Mouse (Mus musculus) spleen, adult 2 months (tissue): Measurements from ENCODE around the gene Tmem109. TPM values are rescaled to one million over a fixed set of nuclear protein-coding genes. Genes with fewer than 3 reads are reported as not detected.

Experiments
- DNase-seq, 2 experiments: peaks; one replicate each; pipeline versions ENCODE4 v3.0.0 to v3.0.0-alpha.2; 2012 to 2021; ENCODE audit warnings: low spot score in 2 of 2, low read depth in 1 of 2
- H3K27ac ChIP-seq: fragments of 200-500 bp; 2 replicates; pipeline ENCODE4 v1.5.1; 2012; ENCODE audit warnings: low read length, inconsistent platforms; ENCODE audit not compliant: insufficient read depth
- H3K27me3 ChIP-seq: fragments of 200-500 bp; 2 replicates; pipeline ENCODE4 v1.6.1; 2012; ENCODE audit warnings: mild to moderate bottlenecking, moderate library complexity, low read length, inconsistent platforms; ENCODE audit not compliant: control insufficient read depth, insufficient read depth
- H3K36me3 ChIP-seq: fragments of 200-500 bp; 2 replicates; pipeline ENCODE4 v1.6.1; 2012; ENCODE audit warnings: mild to moderate bottlenecking, low read length, inconsistent platforms; ENCODE audit not compliant: control insufficient read depth, insufficient read depth
- H3K4me1 ChIP-seq: fragments of 200-500 bp; 2 replicates; pipeline ENCODE4 v1.6.1; 2011; ENCODE audit warnings: inconsistent platforms; ENCODE audit not compliant: control insufficient read depth, insufficient read depth, insufficient read length
- H3K4me3 ChIP-seq: fragments of 200-500 bp; 2 replicates; pipeline ENCODE4 v1.5.1; 2011; ENCODE audit warnings: mild to moderate bottlenecking, inconsistent platforms; ENCODE audit not compliant: insufficient read depth, insufficient read length; ENCODE audit errors: extremely low read depth
- CTCF ChIP-seq: fragments of 200-500 bp; IDR thresholded peaks from 2 replicates; pipeline ENCODE4 v1.5.1; 2011; ENCODE audit warnings: mild to moderate bottlenecking, inconsistent platforms; ENCODE audit not compliant: insufficient read depth, insufficient read length, insufficient replicate concordance; ENCODE audit errors: extremely low read depth
- POLR2A ChIP-seq: fragments of 200-500 bp; IDR thresholded peaks from 2 replicates; pipeline ENCODE4 v1.6.1; 2011; ENCODE audit warnings: low read depth, low read length, inconsistent platforms
- WGBS: fragments of 180-500 bp; shearing (Covaris S2); methylation state at CpG from one replicate; pipeline ENCODE4 v1.1.7; 2018; 5-methylcytosine and 5-hydroxymethylcytosine counted together
- polyA plus RNA-seq: library from polyadenylated mRNA; depleted of rRNA; stranded (reverse); fragments of >200 nt; gene quantifications from 2 replicates; pipeline ENCODE4 v1.2.3, GENCODE M21; 2012

Gene Tmem109
- polyA plus RNA-seq, 1 experiment, result 45.8 TPM

DNA sequence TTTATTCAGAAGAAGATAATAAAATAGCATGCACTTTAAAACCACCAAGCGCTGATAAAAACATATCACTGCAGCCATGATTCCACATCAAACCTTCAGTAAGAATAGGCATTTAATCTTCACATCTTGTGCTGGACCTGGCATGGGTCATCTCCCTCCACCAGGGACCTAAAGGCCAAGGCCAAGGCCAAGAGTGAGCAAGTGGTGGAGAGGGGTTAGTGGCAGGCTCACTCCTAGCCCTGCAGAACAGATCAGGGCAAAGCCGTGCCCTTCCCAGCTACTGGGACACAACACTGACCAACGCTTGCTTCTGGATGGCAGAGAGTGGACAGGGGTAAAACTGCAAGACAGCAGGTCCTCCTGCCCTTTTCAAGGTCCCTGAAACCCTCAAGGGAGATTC is 11.1 kb downstream of the Tmem109 start:
- no peak overlapping the region for H3K27ac ChIP-seq
- no peak for DNase-seq
- peaks cover 22% of the 10 kb centered on the region for H3K36me3 ChIP-seq
- no peak overlapping the region for H3K4me3 ChIP-seq
- TF ChIP-seq CTCF (no peak), POLR2A (no peak)
- peaks cover 3% of the 10 kb centered on the region for H3K27me3 ChIP-seq
- WGBS, result 94% methylated on average over 3 of the region's 3 CpGs
- peaks cover 7% of the 10 kb centered on the region for H3K4me1 ChIP-seq

DNA sequence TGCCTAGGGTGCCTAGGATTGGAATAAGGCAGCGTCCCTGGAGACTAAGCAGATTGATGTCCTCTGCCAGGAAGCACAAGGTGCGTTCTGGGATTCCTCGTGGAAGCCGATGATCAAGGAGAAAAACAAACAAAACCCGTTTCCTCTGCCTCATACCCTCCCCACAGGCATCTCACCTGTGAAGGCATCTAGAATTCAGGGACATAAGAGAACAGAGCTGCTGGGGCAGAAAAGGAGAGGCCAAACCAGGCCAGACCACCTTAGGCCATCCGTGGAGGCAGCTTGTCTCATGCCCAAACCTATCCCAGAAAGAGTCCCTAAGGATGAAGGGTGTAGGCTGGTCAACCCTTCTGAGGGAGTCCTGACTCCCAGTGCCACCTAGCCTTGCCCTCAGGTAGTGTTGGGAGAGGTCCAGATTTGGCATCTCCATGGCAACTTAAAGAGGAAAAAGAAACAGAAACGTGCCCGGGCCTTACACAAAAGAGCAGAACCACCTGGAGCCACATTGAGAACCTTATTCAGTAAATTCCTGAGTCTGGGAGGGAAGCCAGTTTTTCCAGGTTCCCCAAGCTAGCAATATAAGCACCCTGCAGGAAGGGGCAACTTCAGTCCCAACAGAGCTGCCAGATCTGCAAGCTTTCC is 11.8 kb downstream of the Tmem109 start, which contains the start of gene Tmem132a:
Gene Tmem132a (minus strand): TSS at position 55 of the 642 bp plus-strand sequence.
- Histone ChIP-seq H3K4me1 (peaks cover 7% of the 10 kb centered on the region), H3K27me3 (peaks cover 3% of the 10 kb centered on the region), H3K27ac (no peak within 1 kb of the TSS), H3K4me3 (peak within 1 kb of the TSS; percentile 50; the same call in 1 of the 2 replicates), H3K36me3 (peaks cover 22% of the 10 kb centered on the region)
- TF ChIP-seq POLR2A, result no peak
- no peak for TF ChIP-seq CTCF
- no peak for DNase-seq
- WGBS, result 31% methylated on average over 8 of the region's 8 CpGs

DNA sequence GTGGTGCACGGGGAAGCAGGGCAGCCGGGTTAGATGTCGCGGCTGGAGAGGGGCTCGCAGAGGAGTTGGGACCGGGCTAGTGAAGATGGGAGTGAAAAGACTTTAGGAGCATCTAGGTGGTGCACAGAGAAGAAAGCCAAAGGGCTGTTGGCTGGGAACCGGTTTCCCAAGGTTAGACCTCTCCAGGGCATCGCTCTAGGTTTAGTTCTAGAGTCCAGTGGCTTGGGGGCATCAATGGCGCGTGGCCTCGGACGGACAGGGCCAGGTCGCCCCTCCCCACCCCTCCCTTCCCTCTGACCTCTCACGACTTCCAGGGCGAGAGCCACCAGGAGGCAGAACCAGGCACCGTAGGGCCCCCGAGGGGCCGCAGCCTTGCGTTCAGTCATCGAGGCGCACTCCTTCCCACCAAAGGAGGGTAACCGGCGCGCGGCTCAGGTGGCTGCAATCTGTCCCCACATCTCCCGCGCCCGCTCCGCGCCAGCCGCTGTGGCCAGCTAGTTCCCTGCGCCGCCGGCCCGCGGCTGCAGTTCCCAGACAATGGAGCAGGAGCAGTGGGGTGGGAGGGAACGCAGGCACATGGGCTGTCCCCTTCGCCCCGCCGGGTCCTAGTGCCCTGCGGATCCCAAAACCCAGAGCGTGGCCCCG is 12.4 kb downstream of the Tmem109 start:
- WGBS, result under 1% methylated on average over 43 of the region's 43 CpGs
- TF ChIP-seq POLR2A (no peak), CTCF (no peak)
- Histone ChIP-seq H3K36me3 (peaks cover 22% of the 10 kb centered on the region), H3K4me3 (peak overlapping the region; percentile 50; the same call in 1 of the 2 replicates), H3K4me1 (peaks cover 7% of the 10 kb centered on the region), H3K27ac (no peak overlapping the region), H3K27me3 (peaks cover 3% of the 10 kb centered on the region)
- no peak for DNase-seq

DNA sequence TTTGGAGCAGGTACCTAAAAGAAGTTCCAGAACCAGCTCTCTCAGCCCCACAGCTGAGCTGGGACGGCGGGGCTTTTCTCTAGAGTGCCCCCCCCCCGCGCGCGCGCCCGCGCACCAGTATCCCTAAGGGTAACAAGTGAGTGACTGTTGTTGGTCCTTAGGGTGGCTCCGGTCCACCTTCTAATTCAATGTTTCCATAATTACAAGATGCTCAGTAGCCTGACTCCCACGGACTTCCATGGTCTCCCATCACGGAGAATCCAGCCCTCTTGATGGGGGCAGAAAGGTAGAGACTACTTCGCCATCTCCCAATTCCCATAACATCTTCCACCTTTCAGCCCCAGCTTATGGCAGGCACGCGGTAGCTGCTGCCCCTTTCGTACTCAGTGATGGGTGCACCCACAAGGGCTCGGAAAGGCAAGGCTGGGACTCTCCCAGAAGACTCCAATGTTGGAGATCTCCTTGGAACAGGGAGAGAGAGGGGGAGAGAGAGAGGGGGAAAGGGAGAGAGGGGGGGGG is 13.1 kb downstream of the Tmem109 start:
- H3K27me3 ChIP-seq, result peaks cover 3% of the 10 kb centered on the region
- peaks cover 16% of the 10 kb centered on the region for H3K36me3 ChIP-seq
- no peak for DNase-seq
- no peak overlapping the region for H3K27ac ChIP-seq
- 9% methylated on average over 17 of the region's 17 CpGs for WGBS
- no peak overlapping the region; the same call in 1 of the 2 replicates for H3K4me3 ChIP-seq
- H3K4me1 ChIP-seq, result peaks cover 7% of the 10 kb centered on the region
- TF ChIP-seq CTCF, result no peak
- TF ChIP-seq POLR2A, result no peak

DNA sequence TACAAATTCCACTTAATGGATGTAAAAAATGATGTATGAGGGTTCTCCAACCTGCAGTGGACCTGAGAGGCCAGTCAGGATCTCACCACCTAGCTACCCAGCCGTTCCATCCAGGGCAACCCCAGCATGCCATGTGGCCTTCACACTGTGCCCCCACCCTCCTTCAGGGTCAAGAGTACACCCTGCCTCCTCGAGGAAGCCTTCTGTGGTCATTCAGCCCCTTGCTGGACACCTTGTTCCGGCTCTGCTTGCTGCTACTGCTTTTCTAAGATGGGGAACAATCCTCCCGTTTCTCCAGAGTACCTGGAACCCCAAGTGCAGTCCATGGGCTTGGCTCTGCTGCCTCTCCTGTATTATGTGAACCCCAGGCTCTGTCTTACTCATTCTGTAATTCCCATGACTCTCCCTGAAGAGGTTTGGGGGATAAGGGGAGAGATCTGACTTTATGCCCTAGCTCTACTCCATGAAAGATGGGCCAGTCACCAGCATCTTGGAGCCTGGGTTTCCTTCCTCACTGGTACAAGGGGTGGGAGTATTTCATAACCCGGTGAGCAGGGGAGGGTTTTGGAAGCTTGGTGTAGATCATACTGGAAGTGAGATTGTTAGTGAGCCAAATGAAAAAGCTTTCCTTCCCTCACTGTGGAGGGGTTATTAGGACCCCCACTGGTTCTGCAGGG is 13.7 kb downstream of the Tmem109 start:
- Histone ChIP-seq H3K4me3 (no peak overlapping the region), H3K27ac (no peak overlapping the region), H3K27me3 (peaks cover 3% of the 10 kb centered on the region), H3K36me3 (peaks cover 10% of the 10 kb centered on the region), H3K4me1 (peaks cover 7% of the 10 kb centered on the region)
- TF ChIP-seq CTCF (no peak), POLR2A (no peak)
- 60% methylated on average over 5 of the region's 5 CpGs for WGBS
- no peak for DNase-seq

DNA sequence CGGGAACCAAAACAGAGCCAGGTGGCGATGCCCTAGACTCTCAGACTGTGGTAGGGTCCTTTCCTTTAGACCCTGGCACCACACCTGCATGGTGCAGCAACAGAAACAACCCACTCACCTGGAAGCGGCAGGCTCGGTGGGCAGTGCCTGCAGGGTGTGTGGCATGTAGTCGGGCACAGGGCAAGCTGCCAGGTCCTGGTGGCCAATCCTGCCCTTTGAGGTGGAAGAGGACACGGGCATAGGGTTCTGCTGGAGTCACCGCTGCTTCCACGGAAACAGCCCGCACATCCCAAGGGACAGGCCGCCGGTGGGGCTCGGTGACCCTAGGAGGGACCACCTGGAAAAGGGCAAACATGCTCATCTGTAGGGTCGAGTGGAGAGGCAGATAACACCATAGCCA is 15.4 kb downstream of the Tmem109 start:
- 92% methylated on average over 13 of the region's 13 CpGs for WGBS
- TF ChIP-seq CTCF (no peak), POLR2A (no peak)
- Histone ChIP-seq H3K4me3 (no peak overlapping the region), H3K4me1 (peaks cover 7% of the 10 kb centered on the region), H3K27ac (no peak overlapping the region), H3K27me3 (peaks cover 3% of the 10 kb centered on the region), H3K36me3 (peaks cover under 1% of the 10 kb centered on the region)
- DNase-seq, result no peak
